Mouse (Mus musculus) heart, embryonic 13.5 days (tissue): ENCODE data around the gene S100a3. TPM values are rescaled to one million over a fixed set of nuclear protein-coding genes. Genes with fewer than 3 reads are reported as not detected.

Source experiments
- ATAC-seq: fragments of 200-750 bp; cut with Nextera tagmentation; 2 replicates; pipeline ENCODE4 v1.8.0; 2017; ENCODE audit warnings: moderate TSS enrichment; ENCODE audit not compliant: insufficient number of reproducible peaks, low FRiP score, low TSS enrichment; ENCODE audit errors: extremely low read depth
- H3K27ac ChIP-seq: fragments of 300-500 bp; sonication (generic); replicated peaks from 2 replicates; pipeline ENCODE4 v1.5.1; 2015; ENCODE audit warnings: moderate library complexity, mild to moderate bottlenecking, inconsistent platforms
- H3K27me3 ChIP-seq: fragments of 300-500 bp; sonication (generic); replicated peaks from 2 replicates; pipeline ENCODE4 v1.6.1; 2015; ENCODE audit warnings: mild to moderate bottlenecking, inconsistent platforms
- H3K36me3 ChIP-seq: fragments of 300-500 bp; sonication (generic); 2 replicates; pipeline ENCODE4 v1.6.1; 2015; ENCODE audit warnings: mild to moderate bottlenecking, inconsistent platforms
- H3K4me1 ChIP-seq: fragments of 300-500 bp; sonication (generic); 2 replicates; pipeline ENCODE4 v1.6.1; 2015; ENCODE audit warnings: inconsistent platforms
- H3K4me2 ChIP-seq: fragments of 300-500 bp; sonication (generic); 2 replicates; pipeline ENCODE4 v1.6.1; 2015; ENCODE audit warnings: inconsistent platforms, mild to moderate bottlenecking, moderate library complexity
- H3K4me3 ChIP-seq: fragments of 300-500 bp; sonication (generic); 2 replicates; pipeline ENCODE4 v1.5.1; 2015; ENCODE audit warnings: moderate library complexity, mild to moderate bottlenecking, inconsistent platforms
- H3K9ac ChIP-seq: fragments of 300-500 bp; sonication (generic); 2 replicates; pipeline ENCODE4 v1.6.1; 2015; ENCODE audit warnings: inconsistent platforms, mild to moderate bottlenecking, moderate library complexity
- H3K9me3 ChIP-seq: fragments of 300-500 bp; sonication (generic); 2 replicates; pipeline ENCODE4 v1.6.1; 2016; ENCODE audit warnings: inconsistent platforms
- WGBS: fragments of 180-500 bp; shearing (Covaris S2); methylation state at CpG from one replicate; pipeline ENCODE4 v1.1.7; 2015; ENCODE audit warnings: mixed read lengths; 5-methylcytosine and 5-hydroxymethylcytosine counted together
- polyA plus RNA-seq: library from polyadenylated mRNA; unstranded; fragments of >200 nt; fragmentation: Nextera tagmentation; extraction: Ambion mirVana; gene quantifications from 2 replicates; pipeline ENCODE4 v1.2.1, GENCODE M21; 2015

S100a3 gene
- polyA plus RNA-seq, 1 experiment from 2014 or later = 0.27 TPM

GRCm38 (mm10) chr3:90574691-90575090 lies 14.3 kb downstream of the S100a3 start:
- Histone ChIP-seq H3K36me3 (no peaks in the 10 kb centered on the region), H3K27me3 (no peaks in the 10 kb centered on the region), H3K9me3 (no peaks in the 10 kb centered on the region), H3K4me2 (no peak overlapping the region), H3K9ac (no peak overlapping the region), H3K27ac (no peak overlapping the region), H3K4me3 (no peak overlapping the region), H3K4me1 (no peaks in the 10 kb centered on the region)
- ATAC-seq = no peak
- 68% methylated on average over 5 of the region's 5 CpGs for WGBS

GRCm38 (mm10) chr3:90575320-90575719 lies 14.9 kb downstream of the S100a3 start:
- no peaks in the 10 kb centered on the region for H3K4me1 ChIP-seq
- no peak overlapping the region for H3K4me2 ChIP-seq
- H3K27ac ChIP-seq = no peak overlapping the region
- H3K9me3 ChIP-seq = no peaks in the 10 kb centered on the region
- ATAC-seq = no peak
- no peak overlapping the region for H3K9ac ChIP-seq
- H3K4me3 ChIP-seq = no peak overlapping the region
- H3K27me3 ChIP-seq = no peaks in the 10 kb centered on the region
- H3K36me3 ChIP-seq = no peaks in the 10 kb centered on the region
- WGBS = 71% methylated on average over 3 of the region's 3 CpGs

GRCm38 (mm10) chr3:90576351-90577001 lies 16.1 kb downstream of the S100a3 start:
- Histone ChIP-seq H3K27ac (no peak overlapping the region), H3K4me2 (no peak overlapping the region), H3K9ac (no peak overlapping the region), H3K36me3 (no peaks in the 10 kb centered on the region), H3K27me3 (no peaks in the 10 kb centered on the region), H3K4me3 (no peak overlapping the region), H3K9me3 (no peaks in the 10 kb centered on the region), H3K4me1 (no peaks in the 10 kb centered on the region)
- no peak for ATAC-seq
- 57% methylated on average over 10 of the region's 10 CpGs for WGBS

GRCm38 (mm10) chr3:90579433-90579832 lies 19.1 kb downstream of the S100a3 start:
- Histone ChIP-seq H3K4me1 (peaks cover 14% of the 10 kb centered on the region), H3K4me2 (no peak overlapping the region), H3K9ac (no peak overlapping the region), H3K9me3 (no peaks in the 10 kb centered on the region), H3K4me3 (no peak overlapping the region), H3K27ac (no peak overlapping the region), H3K27me3 (no peaks in the 10 kb centered on the region), H3K36me3 (no peaks in the 10 kb centered on the region)
- 54% methylated on average over 7 of the region's 7 CpGs for WGBS
- ATAC-seq = no peak

- no peak overlapping the region for H3K9ac ChIP-seq
- peaks cover 14% of the 10 kb centered on the region for H3K4me1 ChIP-seq
- no peak overlapping the region for H3K4me3 ChIP-seq
- ATAC-seq = no peak
- H3K27me3 ChIP-seq = no peaks in the 10 kb centered on the region
- no peaks in the 10 kb centered on the region for H3K9me3 ChIP-seq
- H3K27ac ChIP-seq = no peak overlapping the region
- WGBS = 90% methylated on average over 5 of the region's 5 CpGs
- H3K4me2 ChIP-seq = no peak overlapping the region
- no peaks in the 10 kb centered on the region for H3K36me3 ChIP-seq
Measured at GRCm38 (mm10) chr3:90581141-90581540, 20.8 kb downstream of the S100a3 start.

GRCm38 (mm10) chr3:90582156-90582555 lies 21.8 kb downstream of the S100a3 start:
- Histone ChIP-seq H3K27ac (no peak overlapping the region), H3K27me3 (no peaks in the 10 kb centered on the region), H3K36me3 (no peaks in the 10 kb centered on the region), H3K4me1 (peaks cover 21% of the 10 kb centered on the region), H3K4me3 (no peak overlapping the region), H3K9ac (no peak overlapping the region), H3K9me3 (no peaks in the 10 kb centered on the region), H3K4me2 (no peak overlapping the region)
- ATAC-seq = no peak
- 80% methylated on average over 1 of the region's 1 CpGs for WGBS

GRCm38 (mm10) chr3:90582556-90582955 lies 22.2 kb downstream of the S100a3 start:
- no peaks in the 10 kb centered on the region for H3K9me3 ChIP-seq
- H3K27me3 ChIP-seq = no peaks in the 10 kb centered on the region
- H3K4me3 ChIP-seq = no peak overlapping the region
- ATAC-seq = no peak
- peaks cover 24% of the 10 kb centered on the region for H3K4me1 ChIP-seq
- H3K27ac ChIP-seq = no peak overlapping the region
- no peak overlapping the region for H3K4me2 ChIP-seq
- no peak overlapping the region for H3K9ac ChIP-seq
- WGBS = 70% methylated on average over 4 of the region's 4 CpGs
- H3K36me3 ChIP-seq = no peaks in the 10 kb centered on the region

GRCm38 (mm10) chr3:90583893-90584292 lies 23.5 kb downstream of the S100a3 start:
- no peaks in the 10 kb centered on the region for H3K36me3 ChIP-seq
- 18% methylated on average over 3 of the region's 3 CpGs for WGBS
- peaks cover 31% of the 10 kb centered on the region for H3K4me1 ChIP-seq
- no peak for ATAC-seq
- peak overlapping the region; percentile 8; the same call in 1 of the 2 replicates for H3K9ac ChIP-seq
- no peaks in the 10 kb centered on the region for H3K27me3 ChIP-seq
- H3K27ac ChIP-seq = no peak overlapping the region
- no peaks in the 10 kb centered on the region for H3K9me3 ChIP-seq
- no peak overlapping the region for H3K4me2 ChIP-seq
- H3K4me3 ChIP-seq = no peak overlapping the region

- Histone ChIP-seq H3K27me3 (no peaks in the 10 kb centered on the region), H3K36me3 (no peaks in the 10 kb centered on the region), H3K4me1 (peaks cover 31% of the 10 kb centered on the region), H3K9me3 (no peaks in the 10 kb centered on the region), H3K9ac (no peak overlapping the region), H3K4me3 (no peak overlapping the region), H3K4me2 (no peak overlapping the region), H3K27ac (no peak overlapping the region)
- no peak for ATAC-seq
- 34% methylated on average over 5 of the region's 5 CpGs for WGBS
Measured at GRCm38 (mm10) chr3:90585595-90585994, 25.2 kb downstream of the S100a3 start.

- peak overlapping the region; percentile 22; the same call in 1 of the 2 replicates for H3K27ac ChIP-seq
- WGBS = 76% methylated on average over 15 of the region's 15 CpGs
Measured at GRCm38 (mm10) chr3:90586016-90586643, 25.8 kb downstream of the S100a3 start.

GRCm38 (mm10) chr3:90586906-90587305 lies 26.5 kb downstream of the S100a3 start:
- no peak for ATAC-seq
- 48% methylated on average over 10 of the region's 10 CpGs for WGBS
- Histone ChIP-seq H3K36me3 (no peaks in the 10 kb centered on the region), H3K4me1 (peaks cover 31% of the 10 kb centered on the region), H3K4me2 (no peak overlapping the region), H3K27ac (peak overlapping the region; percentile 22; the same call in 1 of the 2 replicates), H3K27me3 (no peaks in the 10 kb centered on the region), H3K9me3 (no peaks in the 10 kb centered on the region), H3K4me3 (no peak overlapping the region), H3K9ac (no peak overlapping the region)

More at GRCm38 (mm10) chr3:90586016-90586643, 25.8 kb downstream of the S100a3 start:
- Histone ChIP-seq H3K9me3 (no peaks in the 10 kb centered on the region), H3K9ac (no peak overlapping the region), H3K4me1 (peaks cover 31% of the 10 kb centered on the region), H3K36me3 (no peaks in the 10 kb centered on the region), H3K4me3 (no peak overlapping the region), H3K4me2 (no peak overlapping the region), H3K27me3 (no peaks in the 10 kb centered on the region)
- ATAC-seq = no peak
